Mouse (Mus musculus) olfactory bulb, adult 2 months (tissue): ENCODE results near the gene Il31ra. TPM values are rescaled to one million over a fixed set of nuclear protein-coding genes. Genes with fewer than 3 reads are reported as not detected.

Source experiments
- H3K27ac ChIP-seq: fragments of 200-500 bp; 2 replicates; pipeline ENCODE4 v1.5.1; 2012; ENCODE audit warnings: low read depth, low read length; ENCODE audit not compliant: insufficient read depth
- H3K4me1 ChIP-seq: fragments of 200-500 bp; 2 replicates; pipeline ENCODE4 v1.6.1; 2012; ENCODE audit warnings: low read length; ENCODE audit not compliant: control insufficient read depth, insufficient read depth
- H3K4me3 ChIP-seq: fragments of 200-500 bp; 2 replicates; pipeline ENCODE4 v1.5.1; 2012; ENCODE audit warnings: mild to moderate bottlenecking, low read depth, low read length, moderate library complexity; ENCODE audit not compliant: insufficient read depth
- CTCF ChIP-seq: fragments of 200-500 bp; IDR thresholded peaks from 2 replicates; pipeline ENCODE4 v1.5.1; 2012; ENCODE audit warnings: low read depth, mild to moderate bottlenecking, low read length, moderate library complexity; ENCODE audit not compliant: insufficient read depth
- POLR2A ChIP-seq: fragments of 200-500 bp; IDR thresholded peaks from 2 replicates; pipeline ENCODE4 v1.6.1; 2012; ENCODE audit warnings: mild to moderate bottlenecking, low read depth, low read length, moderate library complexity; ENCODE audit not compliant: insufficient read depth
- WGBS: fragments of 180-500 bp; shearing (Covaris S2); methylation state at CpG from one replicate; pipeline ENCODE4 v1.1.7; 2018; 5-methylcytosine and 5-hydroxymethylcytosine counted together
- polyA plus RNA-seq: library from polyadenylated mRNA; stranded (reverse); fragments of >200 nt; gene quantifications from 2 replicates; pipeline ENCODE4 v1.2.4, GENCODE M21; 2012; ENCODE audit warnings: low replicate concordance; ENCODE audit not compliant: missing spikeins, insufficient read depth, insufficient read length

The Il31ra gene
- polyA plus RNA-seq, 1 experiment = not detected

DNA sequence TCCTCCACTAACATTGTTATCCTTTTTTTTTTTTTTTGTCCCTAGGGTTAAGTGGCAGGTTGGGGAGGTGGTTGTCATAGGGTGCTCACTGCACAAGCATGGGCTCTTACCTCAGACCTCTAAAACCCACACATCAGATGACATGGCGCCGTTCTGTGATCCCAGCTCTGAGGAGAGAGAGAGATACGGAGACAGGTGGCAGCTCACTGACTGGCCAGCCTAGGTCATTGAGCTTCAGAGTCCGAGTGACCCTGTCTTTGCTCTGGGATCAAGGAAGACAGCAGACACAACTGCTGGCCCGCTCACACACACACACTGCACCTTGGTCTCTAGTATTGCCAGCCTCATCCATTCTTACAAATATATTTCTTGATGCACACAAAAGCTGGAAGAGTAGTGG, 111.6 kb downstream of the Il31ra start:
- 95% methylated on average over 5 of the region's 5 CpGs for WGBS
- no peak overlapping the region for H3K4me3 ChIP-seq
- TF ChIP-seq CTCF = no peak
- TF ChIP-seq POLR2A = no peak
- H3K4me1 ChIP-seq = no peaks in the 10 kb centered on the region
- H3K27ac ChIP-seq = no peak overlapping the region

DNA sequence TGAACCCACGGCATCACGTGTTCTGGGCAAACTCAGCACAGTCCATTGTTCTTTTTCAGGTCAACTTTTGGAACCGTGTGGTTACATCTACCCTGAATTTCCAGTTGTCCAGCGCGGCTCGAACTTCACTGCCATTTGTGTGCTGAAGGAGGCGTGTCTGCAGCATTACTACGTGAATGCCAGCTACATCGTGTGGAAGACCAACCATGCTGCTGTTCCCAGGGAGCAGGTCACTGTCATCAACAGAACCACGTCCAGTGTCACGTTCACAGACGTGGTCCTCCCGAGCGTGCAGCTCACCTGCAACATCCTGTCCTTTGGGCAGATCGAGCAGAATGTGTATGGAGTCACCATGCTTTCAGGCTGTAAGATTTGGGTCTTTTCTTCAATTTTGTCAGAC, 114.2 kb downstream of the Il31ra start:
- TF ChIP-seq POLR2A (no peak), CTCF (no peak)
- no peak overlapping the region for H3K27ac ChIP-seq
- no peaks in the 10 kb centered on the region for H3K4me1 ChIP-seq
- H3K4me3 ChIP-seq = no peak overlapping the region
- 84% methylated on average over 15 of the region's 15 CpGs for WGBS

- Histone ChIP-seq H3K4me3 (no peak overlapping the region), H3K27ac (no peak overlapping the region), H3K4me1 (no peaks in the 10 kb centered on the region)
- WGBS = 68% methylated on average over 7 of the region's 7 CpGs
- TF ChIP-seq POLR2A = no peak
- no peak for TF ChIP-seq CTCF
These were observed 115.1 kb downstream of the Il31ra start for GRCm38 (mm10) chr13:112479032-112479431.

- H3K4me3 ChIP-seq = no peak overlapping the region
- H3K4me1 ChIP-seq = peaks cover 3% of the 10 kb centered on the region; the same call in 1 of the 2 replicates
- 80% methylated on average over 21 of the region's 21 CpGs for WGBS
- H3K27ac ChIP-seq = no peak overlapping the region
- TF ChIP-seq CTCF (no peak), POLR2A (no peak)
These were observed 120.1 kb downstream of the Il31ra start for GRCm38 (mm10) chr13:112473757-112474755.

- Histone ChIP-seq H3K27ac (no peak overlapping the region), H3K4me1 (peaks cover 3% of the 10 kb centered on the region; the same call in 1 of the 2 replicates), H3K4me3 (no peak overlapping the region)
- 87% methylated on average over 19 of the region's 19 CpGs for WGBS
- no peak for TF ChIP-seq POLR2A
These were observed 121.6 kb downstream of the Il31ra start for GRCm38 (mm10) chr13:112472401-112473023.

GRCm38 (mm10) chr13:112471201-112471600, 123.0 kb downstream of the Il31ra start:
- H3K27ac ChIP-seq = no peak overlapping the region
- no peak for TF ChIP-seq CTCF
- no peak for TF ChIP-seq POLR2A
- WGBS = 82% methylated on average over 9 of the region's 9 CpGs
- H3K4me3 ChIP-seq = no peak overlapping the region
- peaks cover 6% of the 10 kb centered on the region; the same call in 1 of the 2 replicates for H3K4me1 ChIP-seq

Other genes with a start within 250 kb of the Il31ra start
- gene Il6st, start 130.3 kb downstream of the Il31ra start, polyA plus RNA-seq = 95.1 TPM in 1 of 2 replicates, not detected in the other
- gene Ddx4, start 58.1 kb upstream of the Il31ra start, polyA plus RNA-seq = not detected in 2 replicates
- gene Slc38a9, start 66.4 kb upstream of the Il31ra start, polyA plus RNA-seq = not detected in 2 replicates
- not detected in 2 replicates for gene Plpp1, start 206.4 kb upstream of the Il31ra start, polyA plus RNA-seq